Mouse (Mus musculus) midbrain, embryonic 11.5 days (tissue): ENCODE measurements around the gene Man2b1. TPM values are rescaled to one million over a fixed set of nuclear protein-coding genes. Genes with fewer than 3 reads are reported as not detected.

ENCODE experiments used
- ATAC-seq: fragments of 200-750 bp; cut with Nextera tagmentation; 2 replicates; pipeline ENCODE4 v1.8.0; 2017; ENCODE audit warnings: moderate TSS enrichment, moderate library complexity; ENCODE audit not compliant: low FRiP score
- DNase-seq: peaks from one replicate; pipeline ENCODE4 v3.0.0; 2015; ENCODE audit warnings: low spot score; ENCODE audit errors: missing footprints
- H3K27ac ChIP-seq: fragments of 300-500 bp; sonication (generic); 2 replicates; pipeline ENCODE4 v1.5.1; 2014; ENCODE audit warnings: low read depth, low read length
- H3K27me3 ChIP-seq: fragments of 300-500 bp; sonication (generic); 2 replicates; pipeline ENCODE4 v1.6.1; 2014; ENCODE audit warnings: mild to moderate bottlenecking, low read length, moderate library complexity, mixed read lengths; ENCODE audit not compliant: control insufficient read depth, insufficient read depth
- H3K36me3 ChIP-seq: fragments of 300-500 bp; sonication (generic); 2 replicates; pipeline ENCODE4 v1.6.1; 2014; ENCODE audit warnings: mild to moderate bottlenecking, low read length, moderate library complexity, mixed read lengths; ENCODE audit not compliant: control insufficient read depth, insufficient read depth
- H3K4me1 ChIP-seq: fragments of 300-500 bp; sonication (generic); 2 replicates; pipeline ENCODE4 v1.6.1; 2014; ENCODE audit warnings: low read length; ENCODE audit not compliant: control insufficient read depth, insufficient read depth
- H3K4me2 ChIP-seq: fragments of 300-500 bp; sonication (generic); 2 replicates; pipeline ENCODE4 v1.6.1; 2014; ENCODE audit warnings: mild to moderate bottlenecking, moderate library complexity
- H3K4me3 ChIP-seq: fragments of 300-500 bp; sonication (generic); 2 replicates; pipeline ENCODE4 v1.5.1; 2014; ENCODE audit warnings: low read depth, low read length
- H3K9ac ChIP-seq: fragments of 300-500 bp; sonication (generic); 2 replicates; pipeline ENCODE4 v1.6.1; 2014; ENCODE audit warnings: low read length
- H3K9me3 ChIP-seq: fragments of 300-500 bp; sonication (generic); 2 replicates; pipeline ENCODE4 v1.6.1; 2016; ENCODE audit warnings: low read length; ENCODE audit not compliant: control insufficient read depth
- WGBS: fragments of 180-500 bp; shearing (Covaris S2); extraction: QIAGEN DNeasy Blood & Tissue Kit; methylation state at CpG from one replicate; pipeline ENCODE4 v1.1.7; 2014; 5-methylcytosine and 5-hydroxymethylcytosine counted together
- polyA plus RNA-seq: library from polyadenylated mRNA; unstranded; fragments of >200 nt; fragmentation: Nextera tagmentation; extraction: Ambion mirVana; gene quantifications from 2 replicates; pipeline ENCODE4 v1.2.1, GENCODE M21; 2014

Gene Man2b1
- polyA plus RNA-seq, 1 experiment from 2014 or later = 16.9 TPM

DNA sequence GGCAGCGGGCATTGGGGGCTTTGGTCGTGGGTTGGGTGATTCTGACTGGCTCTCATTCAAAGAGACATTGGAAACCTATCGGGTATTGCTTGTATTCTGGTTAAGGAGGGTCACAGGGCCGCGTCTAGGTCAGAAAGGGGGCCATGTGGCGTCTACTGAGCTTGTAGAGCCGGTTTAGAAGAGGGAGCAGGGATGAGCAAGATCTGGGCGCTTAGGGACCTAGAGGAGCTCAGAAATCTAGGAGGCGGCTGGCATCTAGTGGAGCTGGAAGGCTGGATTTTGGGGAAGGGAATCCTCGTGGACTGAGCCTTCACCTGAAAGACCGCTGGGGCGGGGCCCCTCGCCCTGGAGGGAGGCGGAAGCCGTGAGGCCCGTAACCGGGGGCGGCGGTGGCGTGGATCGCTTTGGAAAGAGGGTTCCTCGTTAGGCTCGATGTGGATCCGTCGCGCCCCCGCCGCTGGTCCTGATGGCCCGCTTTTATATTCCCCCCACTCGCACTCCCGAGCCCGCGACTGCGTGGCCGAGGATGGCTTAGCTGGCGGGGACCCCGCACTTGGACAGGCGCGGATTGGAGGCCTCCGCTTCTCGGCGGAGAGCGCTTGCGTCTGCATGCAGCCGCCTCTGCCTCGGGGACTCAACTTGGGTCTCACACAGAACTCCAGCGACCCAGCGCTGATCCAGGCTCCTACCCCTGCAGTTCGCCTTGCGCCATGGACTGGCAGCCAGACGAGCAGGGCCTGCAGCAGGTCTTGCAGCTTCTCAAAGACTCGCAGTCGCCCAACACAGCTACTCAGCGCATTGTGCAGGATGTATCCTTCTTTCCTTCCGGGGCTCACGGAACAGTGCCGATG lies 45.2 kb upstream of the Man2b1 start:
- 1% methylated on average over 56 of the region's 57 CpGs for WGBS
- peaks cover 21% of the 10 kb centered on the region for H3K4me1 ChIP-seq
- ATAC-seq (peak; percentile 20), DNase-seq (peak; percentile 95)
- H3K36me3 ChIP-seq = peaks cover 11% of the 10 kb centered on the region; the same call in 1 of the 2 replicates
- no peaks in the 10 kb centered on the region for H3K27me3 ChIP-seq
- H3K4me2 ChIP-seq = peak overlapping the region; percentile 64
- H3K27ac ChIP-seq = peak overlapping the region; percentile 99
- H3K9me3 ChIP-seq = no peaks in the 10 kb centered on the region
- peak overlapping the region; percentile 80 for H3K4me3 ChIP-seq
- H3K9ac ChIP-seq = peak overlapping the region; percentile 76

- no peak for DNase-seq
- H3K27ac ChIP-seq = no peak overlapping the region
- H3K4me1 ChIP-seq = peaks cover 4% of the 10 kb centered on the region
- H3K27me3 ChIP-seq = no peaks in the 10 kb centered on the region
- H3K4me2 ChIP-seq = no peak overlapping the region
- no peak overlapping the region for H3K4me3 ChIP-seq
- H3K9me3 ChIP-seq = no peaks in the 10 kb centered on the region
- 90% methylated on average over 6 of the region's 6 CpGs for WGBS
- ATAC-seq = no peak
- H3K9ac ChIP-seq = no peak overlapping the region
- H3K36me3 ChIP-seq = peaks cover 23% of the 10 kb centered on the region; the same call in 1 of the 2 replicates
Observed at GRCm38 (mm10) chr8:85043619-85044018, 39.5 kb upstream of the Man2b1 start.

DNA sequence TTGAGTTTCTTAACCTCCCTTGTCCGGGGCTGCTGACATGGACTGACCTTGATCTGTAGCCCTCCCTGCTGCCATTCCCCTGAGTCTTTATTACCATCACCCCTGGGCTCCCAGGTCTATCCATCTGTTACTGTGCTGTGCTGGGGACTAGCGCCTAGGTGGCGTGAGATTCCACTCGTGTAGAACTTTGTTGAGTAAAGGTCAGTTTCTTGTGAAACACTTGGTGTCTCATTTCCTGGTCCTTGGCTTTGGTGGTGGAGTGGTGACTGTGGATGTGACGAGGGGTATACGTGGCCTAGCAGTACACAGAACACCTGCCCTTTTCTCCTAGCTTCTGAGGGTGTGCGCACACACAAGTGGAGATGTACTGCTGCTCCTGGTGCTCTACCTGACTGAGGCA lies 25.7 kb upstream of the Man2b1 start:
- no peak for ATAC-seq
- Histone ChIP-seq H3K27me3 (no peaks in the 10 kb centered on the region), H3K27ac (no peak overlapping the region), H3K9ac (no peak overlapping the region), H3K4me2 (no peak overlapping the region), H3K4me1 (peaks cover 6% of the 10 kb centered on the region; the same call in 1 of the 2 replicates), H3K36me3 (peaks cover 27% of the 10 kb centered on the region), H3K9me3 (no peaks in the 10 kb centered on the region), H3K4me3 (no peak overlapping the region)
- 82% methylated on average over 7 of the region's 7 CpGs for WGBS
- no peak for DNase-seq

DNA sequence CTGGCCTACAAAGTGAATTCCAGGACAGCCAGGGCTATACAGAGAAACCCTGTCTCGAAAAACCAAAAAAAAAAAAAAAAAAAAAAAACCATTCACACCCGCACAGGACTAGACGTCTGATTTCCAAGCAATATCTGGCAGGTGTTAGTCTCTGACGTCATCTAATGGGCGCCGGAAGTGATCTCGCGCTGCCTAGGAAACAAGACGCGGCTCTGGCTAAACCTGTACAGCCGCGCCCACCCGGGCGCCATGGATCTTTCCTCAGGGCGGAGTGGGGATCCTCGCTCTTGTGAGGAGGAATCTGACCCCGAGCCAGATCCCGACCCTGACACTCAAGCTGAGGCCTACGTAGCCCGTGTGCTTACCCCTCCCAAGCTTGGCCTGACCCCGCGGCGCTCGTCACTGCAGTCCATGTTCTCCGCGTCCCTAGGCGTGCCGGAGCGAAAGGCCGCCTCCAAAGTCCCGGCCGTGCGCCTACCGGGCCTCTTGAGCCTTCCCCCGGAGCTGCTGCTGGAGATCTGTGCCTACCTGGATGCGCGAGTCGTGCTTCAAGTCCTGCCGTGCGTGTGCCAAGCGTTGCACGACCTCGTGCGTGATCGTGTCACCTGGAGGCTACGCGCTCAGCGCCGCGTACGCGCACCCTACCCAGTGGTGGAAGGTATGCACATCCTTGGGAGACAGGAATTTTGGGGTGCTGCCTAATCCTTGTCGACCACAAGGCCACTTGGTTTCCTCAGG lies 23.0 kb upstream of the Man2b1 start, which contains the start of gene Fbxw9:
Gene Fbxw9, plus strand, starts transcription at position 177 of the 738 bp plus-strand sequence.
- DNase-seq (peak; percentile 99), ATAC-seq (peak; percentile 92)
- peaks cover 6% of the 10 kb centered on the region; the same call in 1 of the 2 replicates for H3K4me1 ChIP-seq
- under 1% methylated on average over 52 of the region's 53 CpGs for WGBS
- H3K4me3 ChIP-seq = peak within 1 kb of the TSS; percentile 82
- no peaks in the 10 kb centered on the region for H3K27me3 ChIP-seq
- H3K27ac ChIP-seq = no peak within 1 kb of the TSS
- peaks cover 8% of the 10 kb centered on the region; the same call in 1 of the 2 replicates for H3K36me3 ChIP-seq
- H3K9me3 ChIP-seq = no peaks in the 10 kb centered on the region
- peak within 1 kb of the TSS; percentile 80 for H3K9ac ChIP-seq
- H3K4me2 ChIP-seq = peak within 1 kb of the TSS; percentile 97

DNA sequence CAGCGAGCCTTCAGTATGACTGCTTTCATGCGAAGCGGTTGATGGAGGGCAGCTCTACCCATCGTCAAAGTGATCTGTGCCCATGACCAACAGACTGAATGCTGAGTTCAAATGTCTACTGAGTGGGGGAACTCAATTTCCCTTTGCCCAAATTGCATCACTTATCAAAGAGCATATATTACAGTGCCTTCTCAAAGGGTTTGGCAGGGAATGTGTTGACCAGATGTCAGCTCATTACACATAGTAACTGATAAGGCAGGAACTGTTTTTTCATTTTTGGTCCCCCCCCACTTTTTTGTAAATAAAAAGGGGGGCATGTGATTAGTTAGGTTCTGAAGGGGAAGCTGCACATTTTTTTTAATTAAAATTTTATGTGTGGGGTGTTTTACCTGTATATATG lies 20.5 kb upstream of the Man2b1 start:
- Histone ChIP-seq H3K36me3 (no peaks in the 10 kb centered on the region), H3K4me1 (peaks cover 6% of the 10 kb centered on the region; the same call in 1 of the 2 replicates), H3K4me3 (no peak overlapping the region), H3K27ac (no peak overlapping the region), H3K4me2 (no peak overlapping the region), H3K9me3 (no peaks in the 10 kb centered on the region), H3K9ac (no peak overlapping the region), H3K27me3 (no peaks in the 10 kb centered on the region)
- WGBS = 97% methylated on average over 4 of the region's 4 CpGs
- peak; percentile 41 for DNase-seq
- ATAC-seq = no peak

DNA sequence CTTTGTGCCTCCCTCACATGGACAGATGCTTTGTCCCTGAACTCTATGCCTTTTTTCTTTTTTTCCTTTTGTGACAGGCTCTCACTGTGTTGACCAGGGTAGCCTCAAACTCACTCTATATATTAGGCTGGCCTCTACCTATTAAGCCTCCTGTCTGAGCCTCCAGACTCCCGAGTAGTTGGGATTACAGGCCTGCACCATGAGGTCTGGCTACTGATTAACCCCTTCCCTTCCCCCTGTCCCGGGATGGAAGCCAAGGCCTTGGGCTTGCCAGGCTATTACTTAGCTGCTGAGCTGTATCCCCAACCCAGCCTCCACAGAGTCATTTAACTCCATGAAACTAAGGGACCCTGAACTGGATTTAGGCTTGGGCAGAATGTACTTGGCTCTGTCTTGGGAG lies 17.9 kb upstream of the Man2b1 start:
- no peak for ATAC-seq
- no peaks in the 10 kb centered on the region for H3K36me3 ChIP-seq
- no peak overlapping the region for H3K9ac ChIP-seq

DNA sequence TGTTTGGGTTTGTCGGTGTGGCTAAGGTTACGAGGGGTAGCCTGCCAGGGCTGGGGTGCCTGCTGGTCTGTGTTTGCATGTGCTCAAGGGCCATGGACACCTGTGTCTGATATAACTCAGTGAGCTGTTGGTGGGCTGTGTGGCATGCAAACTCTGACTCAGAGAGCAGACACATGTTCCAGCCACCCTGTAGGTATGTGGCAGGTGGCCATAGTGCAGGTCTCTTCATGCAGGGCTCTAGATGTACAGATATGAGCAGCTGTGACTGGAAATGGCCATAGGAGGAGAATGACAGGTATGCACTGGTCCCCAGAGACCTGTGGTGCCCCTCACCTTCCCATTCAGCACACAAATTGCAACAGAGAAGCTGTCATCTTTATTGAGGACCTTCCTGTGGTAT lies 15.9 kb upstream of the Man2b1 start:
- H3K4me1 ChIP-seq = peaks cover under 1% of the 10 kb centered on the region
- H3K4me3 ChIP-seq = no peak overlapping the region
- ATAC-seq = no peak
- 96% methylated on average over 2 of the region's 2 CpGs for WGBS
- DNase-seq = no peak
- no peak overlapping the region for H3K27ac ChIP-seq
- H3K9ac ChIP-seq = no peak overlapping the region
- no peak overlapping the region for H3K4me2 ChIP-seq
- no peaks in the 10 kb centered on the region for H3K27me3 ChIP-seq
- no peaks in the 10 kb centered on the region for H3K9me3 ChIP-seq
- no peaks in the 10 kb centered on the region for H3K36me3 ChIP-seq

More for the DNA sequence above, 17.9 kb upstream of the Man2b1 start:
- no peak for DNase-seq
- Histone ChIP-seq H3K9me3 (no peaks in the 10 kb centered on the region), H3K4me1 (peaks cover 5% of the 10 kb centered on the region; the same call in 1 of the 2 replicates), H3K4me2 (no peak overlapping the region), H3K27ac (no peak overlapping the region), H3K4me3 (no peak overlapping the region), H3K27me3 (no peaks in the 10 kb centered on the region)
- 33% methylated on average over 2 of the region's 2 CpGs for WGBS

- Histone ChIP-seq H3K4me2 (no peak within 1 kb of the TSS), H3K9ac (no peak within 1 kb of the TSS), H3K27ac (no peak within 1 kb of the TSS), H3K4me1 (peaks cover 6% of the 10 kb centered on the region), H3K36me3 (no peaks in the 10 kb centered on the region), H3K9me3 (no peaks in the 10 kb centered on the region), H3K27me3 (no peaks in the 10 kb centered on the region), H3K4me3 (no peak within 1 kb of the TSS)
- ATAC-seq (no peak), DNase-seq (no peak)
Observed at GRCm38 (mm10) chr8:85067982-85068381, 15.1 kb upstream of the Man2b1 start, which contains the start of gene Gm5741. TSS of gene Gm5741 (minus strand) at chr8:85067982.

DNA sequence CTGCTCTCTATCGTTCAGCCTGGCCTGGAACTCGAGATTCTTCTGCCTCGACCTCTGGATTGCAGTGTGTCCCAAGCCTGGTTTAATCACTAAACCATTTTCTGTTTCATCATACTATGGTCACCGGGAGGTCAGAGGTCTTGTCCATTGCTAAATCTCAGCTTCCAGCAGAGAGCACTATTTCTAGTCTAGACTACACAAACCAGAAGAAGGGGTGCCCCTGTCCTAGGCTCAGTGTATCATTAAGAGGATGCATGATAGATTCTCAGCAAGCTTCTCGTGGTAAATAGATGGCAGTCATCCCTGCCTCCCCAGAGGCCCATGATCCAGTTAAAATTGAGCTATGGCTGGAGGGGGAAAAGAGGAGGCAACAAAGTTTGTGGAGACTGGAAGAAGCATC lies 12.0 kb upstream of the Man2b1 start:
- Histone ChIP-seq H3K27me3 (no peaks in the 10 kb centered on the region), H3K9me3 (no peaks in the 10 kb centered on the region), H3K4me1 (peaks cover 8% of the 10 kb centered on the region), H3K4me2 (peak overlapping the region; percentile 55), H3K4me3 (peak overlapping the region; percentile 93), H3K27ac (peak overlapping the region; percentile 86; the same call in 1 of the 2 replicates), H3K36me3 (peaks cover 13% of the 10 kb centered on the region), H3K9ac (peak overlapping the region; percentile 87; the same call in 1 of the 2 replicates)
- DNase-seq (peak; percentile 91), ATAC-seq (no peak)
- WGBS = 91% methylated on average over 5 of the region's 5 CpGs
